In genomic region chr14:30196235-30196634, GRCm38 (mm10) we compare ENCODE assay signal across 10 mouse cellular contexts.
A peak's percentile ranks its signal among the peaks of the same experiment; 100 is the strongest.
DNase-seq lines count a peak whose midpoint lies in the region; ATAC-seq and TF ChIP-seq lines count a peak whose summit lies in the region.
"Had no signal": no experiment of that assay in that cellular context is flagged by ENCODE, and none has a peak within 500 bp of the region (broad histone marks: within the 10 kb centered on the region; RNA-seq: fewer than 3 reads in every experiment).

No protein-coding gene starts in this region.

- H3K4me3 ChIP-seq in cerebellum, adult 2 months (replicated peaks; ENCODE audit: insufficient read depth, low read depth, low read length): no peak overlapping the region
- H3K4me3 ChIP-seq: embryonic facial prominence, embryonic 13.5 days; liver, embryonic 13.5 days had no signal

- WGBS in cerebellum, adult 2 months: 40% methylated on average over 5 of the region's 5 CpGs

- TF ChIP-seq CTCF in cerebellum, adult 2 months (IDR thresholded peaks at IDR 0.05; ENCODE audit: borderline replicate concordance, insufficient read depth, low read depth, low read length): no peak

- ATAC-seq in erythroid progenitor cell, adult 5-6 weeks (replicated peaks; ENCODE audit: low FRiP score, poor library complexity, severe bottlenecking): no peak

- no peak for TF ChIP-seq POLR2A in cerebellum, adult 2 months (IDR thresholded peaks at IDR 0.05; ENCODE audit: borderline replicate concordance, insufficient read depth, low read length)

- DNase-seq in cerebellum, adult 2 months: peak; percentile 28 to 50
- no peak for DNase-seq in cerebellum, adult 11 months
- DNase-seq in 416B (ENCODE audit: low read depth): peak; percentile 51
- DNase-seq in frontal cortex, adult 2 months (ENCODE audit: extremely low spot score in 1 of 2, low spot score in 1 of 2): peak; percentile 23 to 73
- peak; percentile 48 for DNase-seq in lung, postnatal 36 days
- DNase-seq in thymus, postnatal 0 days (ENCODE audit: low spot score): peak; percentile 59
- DNase-seq in layer of hippocampus, postnatal 14 days (ENCODE audit: low spot score in 2 of 2): no peak
- DNase-seq: liver, embryonic 13.5 days had no signal

- H3K27ac ChIP-seq in cerebellum, adult 2 months (ENCODE audit: insufficient read depth, low read length): no peak overlapping the region
- H3K27ac ChIP-seq: embryonic facial prominence, embryonic 13.5 days; liver, embryonic 13.5 days had no signal

- peaks cover 12% of the 10 kb centered on the region for H3K4me1 ChIP-seq in cerebellum, adult 2 months (ENCODE audit: control insufficient read depth, insufficient read depth, low read length)
- H3K4me1 ChIP-seq: liver, embryonic 13.5 days had no signal

- no peaks in the 10 kb centered on the region for H3K27me3 ChIP-seq in cerebellum, adult 2 months (ENCODE audit: control insufficient read depth, insufficient read depth, low read length)
- H3K27me3 ChIP-seq: embryonic facial prominence, embryonic 13.5 days; liver, embryonic 13.5 days had no signal

Comparison
In these comparisons a context has a peak if more than half of its experiments do, and no peak if none do; other contexts are left out.
1. DNase-seq: peak in cerebellum, adult 2 months (2 of 2), 416B (single experiment), frontal cortex, adult 2 months (2 of 2), lung, postnatal 36 days (single experiment) and thymus, postnatal 0 days (single experiment); none in cerebellum, adult 11 months (single experiment) and layer of hippocampus, postnatal 14 days (0 of 2).